Mouse (Mus musculus) embryo, embryonic 11.5 days (tissue): ENCODE measurements around the gene Gm48552.

Experiments
- DNase-seq: peaks from one replicate; pipeline ENCODE4 v3.0.0-alpha.2; 2012; ENCODE audit warnings: low read depth, low spot score

The Gm48552 gene

DNA sequence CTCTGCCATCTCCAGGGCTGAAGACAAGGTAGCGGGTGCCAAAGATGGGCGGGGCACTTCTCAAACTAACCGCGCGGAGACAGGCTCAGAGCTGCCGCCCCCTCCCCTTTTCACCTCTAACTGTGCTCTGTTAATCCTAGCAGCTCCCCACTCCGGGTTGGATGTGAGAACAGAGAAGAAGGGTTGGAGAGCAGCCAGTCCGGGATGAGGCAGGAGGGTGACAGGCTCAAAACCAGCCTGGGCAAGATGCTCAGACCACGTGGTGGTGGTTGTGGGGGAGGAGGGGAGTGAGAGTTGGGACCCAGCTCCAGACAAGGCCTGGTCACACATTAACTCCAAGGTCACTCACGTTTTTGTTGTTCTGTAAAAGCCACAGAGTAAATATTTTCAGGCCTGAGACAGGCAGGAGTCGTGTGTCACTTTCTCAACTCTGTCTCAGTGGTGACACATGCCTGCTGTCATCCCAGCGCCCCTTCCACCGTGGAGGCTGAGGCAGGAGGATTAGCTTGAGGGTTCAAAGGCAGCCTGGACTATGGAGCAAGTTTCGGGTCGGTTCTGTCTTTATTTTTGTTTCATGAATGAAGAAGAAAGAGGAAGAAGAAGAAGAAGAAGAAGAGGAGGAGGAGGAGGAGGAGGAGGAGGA, 42.8 kb downstream of the Gm48552 start:
- DNase-seq, result no peak

DNA sequence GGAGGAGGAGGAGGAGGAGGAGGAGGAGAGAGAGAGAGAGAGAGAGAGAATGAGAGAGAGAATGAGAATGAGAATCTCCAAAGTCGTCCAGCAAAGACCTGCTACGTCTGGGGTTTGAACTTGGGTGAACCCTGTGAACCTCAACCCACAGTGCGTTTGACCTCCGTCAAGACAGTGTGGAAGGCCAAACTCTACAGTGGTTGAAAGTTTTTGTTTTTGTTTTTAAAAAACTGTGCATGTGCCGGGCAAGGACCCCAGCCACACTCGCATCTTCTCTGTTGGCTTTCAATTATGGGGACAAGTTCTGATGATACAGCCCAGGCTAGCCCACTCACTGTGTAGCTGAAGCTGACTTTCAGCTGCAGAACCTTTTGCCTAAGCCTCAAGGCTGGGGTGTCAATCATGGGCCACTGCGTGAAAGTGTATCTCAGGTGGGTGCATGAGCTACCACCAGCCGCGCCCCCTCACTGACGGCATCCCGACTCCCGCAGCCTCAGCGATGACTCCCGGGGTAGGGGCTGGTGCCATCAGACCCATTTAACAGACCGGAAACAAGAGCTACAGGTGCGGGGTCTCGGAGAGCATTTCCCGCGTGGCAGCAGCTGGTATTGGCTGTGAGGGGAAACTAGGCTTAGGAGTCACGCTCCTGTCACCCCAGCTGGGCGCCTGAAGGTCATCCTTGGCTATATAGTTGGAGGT, 43.5 kb downstream of the Gm48552 start:
- DNase-seq, result no peak

DNA sequence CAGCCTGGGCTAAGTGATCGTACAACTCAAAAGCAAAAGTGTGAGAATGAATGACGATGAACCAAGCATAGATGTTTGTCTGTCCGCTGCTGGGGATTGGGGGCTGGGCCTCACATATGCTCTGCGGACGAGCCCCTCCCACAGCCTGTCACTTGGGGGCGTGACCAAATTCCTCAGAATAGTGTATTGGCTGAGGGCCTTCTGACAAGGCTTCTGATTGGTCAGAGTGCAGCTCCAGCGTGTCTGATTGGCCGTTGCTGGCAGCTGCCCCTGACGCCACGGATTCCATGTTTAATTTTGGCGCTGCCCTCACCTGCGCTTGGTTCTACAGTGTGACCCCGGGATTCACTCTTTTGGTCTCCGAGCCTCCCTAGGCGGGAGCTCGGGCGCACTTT, 44.1 kb downstream of the Gm48552 start:
- DNase-seq, result peak; percentile 79

DNA sequence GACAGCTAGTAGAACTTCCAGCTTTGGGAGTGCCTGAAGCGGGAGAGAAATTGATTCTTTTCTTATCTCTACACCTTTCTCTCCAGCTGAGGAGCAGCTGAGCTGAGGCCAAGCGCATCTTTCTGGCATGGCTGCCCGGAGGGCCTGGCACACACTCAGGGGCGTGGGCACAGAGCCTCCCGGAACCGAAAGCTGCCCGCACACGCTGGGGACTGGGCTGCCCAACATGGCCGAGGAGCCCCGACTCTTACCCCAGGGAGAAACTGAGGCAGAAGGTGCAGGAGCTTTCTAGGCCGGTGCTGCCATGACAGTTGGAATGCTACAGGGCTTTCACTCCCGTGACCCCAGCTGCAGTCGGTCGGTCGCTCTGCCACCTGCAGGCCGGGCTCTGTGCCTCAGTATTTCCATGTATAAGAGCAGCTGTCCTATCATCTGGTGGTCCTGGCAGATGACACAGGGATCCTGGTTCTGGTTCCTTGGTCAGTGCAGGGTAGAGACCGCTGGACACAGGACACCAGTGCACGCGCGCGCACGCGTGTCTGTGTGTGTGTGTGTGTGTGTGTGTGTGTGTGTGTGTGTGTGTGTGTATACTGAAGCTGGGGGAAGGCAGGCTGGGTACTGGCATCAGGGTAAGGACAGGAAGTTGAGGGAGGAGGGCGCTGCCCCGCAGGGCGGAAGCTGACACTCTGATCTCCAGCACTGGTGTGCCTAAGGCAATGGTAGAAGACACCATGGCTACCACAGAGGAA, 44.9 kb downstream of the Gm48552 start:
- DNase-seq, result no peak

DNA sequence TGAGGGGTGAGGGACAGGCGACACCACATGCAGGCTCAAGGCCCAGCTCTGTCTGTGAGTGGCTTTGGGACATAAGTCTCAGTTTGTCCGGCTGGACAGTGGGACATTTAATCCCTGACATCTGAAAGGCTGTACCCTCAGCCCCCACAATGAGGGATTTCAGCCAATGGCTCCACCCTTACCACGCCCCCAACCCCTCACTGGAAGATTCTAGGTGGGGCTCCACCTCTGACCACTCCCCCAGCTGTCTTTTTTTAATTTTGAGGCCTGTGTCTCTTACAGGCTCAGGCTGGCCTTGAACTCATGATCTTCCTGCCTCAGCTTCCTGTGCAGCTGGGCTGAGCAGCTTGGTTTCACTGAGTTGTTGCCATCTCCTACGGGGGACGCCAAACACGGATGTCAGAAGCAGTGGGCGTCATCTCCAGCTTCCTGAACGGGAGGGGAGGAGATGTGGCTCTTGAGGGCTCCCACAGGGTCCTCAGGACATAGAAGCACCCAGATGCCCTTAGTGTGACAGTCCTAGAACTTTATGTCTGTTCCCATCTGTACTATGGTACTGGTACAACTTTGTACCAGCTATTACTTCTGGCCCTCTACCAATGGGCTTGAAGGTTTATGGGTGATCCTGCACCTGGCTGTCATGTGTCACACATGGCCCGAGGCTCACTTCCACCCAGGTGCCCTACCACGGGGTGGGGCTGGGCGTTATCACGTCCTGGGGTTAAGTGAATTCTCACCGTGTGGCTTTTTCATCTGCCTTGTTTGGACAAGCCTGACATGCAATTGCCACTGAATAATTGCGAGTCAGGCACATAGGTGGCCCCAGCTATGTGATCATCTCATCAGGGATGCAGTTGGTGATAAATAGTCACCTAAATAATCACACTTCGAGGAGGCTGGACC, 45.8 kb downstream of the Gm48552 start:
- DNase-seq, result no peak

DNA sequence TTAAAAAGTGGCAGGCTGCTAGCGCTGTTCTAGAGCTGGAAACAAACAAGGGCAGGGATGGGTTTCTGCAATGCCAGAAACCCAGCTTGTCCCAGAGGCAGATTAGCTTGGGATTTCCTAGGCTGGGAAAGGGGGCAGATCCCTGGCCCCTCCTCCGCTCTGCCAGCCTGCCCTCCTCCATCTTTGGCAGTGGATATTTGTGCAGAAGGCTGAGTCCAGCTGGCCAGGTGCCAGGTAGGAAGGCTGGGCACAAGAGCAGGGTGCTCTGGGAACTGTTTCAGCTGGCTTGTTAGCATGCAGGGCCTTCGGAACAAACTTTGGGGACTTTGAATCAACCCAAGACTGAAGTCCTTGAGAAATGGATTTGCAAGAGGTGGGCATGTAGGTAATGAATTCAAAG, 46.6 kb downstream of the Gm48552 start:
- no peak for DNase-seq
